Mouse (Mus musculus): Measurements from ENCODE around the gene Rnf4.

GRCm38 (mm10) chr5:34393251-34393650 lies 57.2 kb downstream of the Rnf4 start:
- TF ChIP-seq CTCF (IDR thresholded peaks at IDR 0.05; ENCODE audit: extremely low read depth, insufficient read depth, low read length): no peak
- no peak for TF ChIP-seq POLR2A (IDR thresholded peaks at IDR 0.05; ENCODE audit: extremely low read depth, insufficient read depth, low read length)

Data from cortical plate, adult 2 months (tissue).